Mouse (Mus musculus) MEL (cell line): Measurements from ENCODE around the gene Camta1. TPM values are rescaled to one million over a fixed set of nuclear protein-coding genes. Genes with fewer than 3 reads are reported as not detected.

Source experiments
- DNase-seq: peaks from one replicate; pipeline ENCODE4 v3.0.0; 2011; ENCODE audit warnings: low read depth, low spot score
- H3K27ac ChIP-seq: 2 replicates; pipeline ENCODE4 v1.5.1; 2012; ENCODE audit warnings: low read depth, mild to moderate bottlenecking, control low read depth, low read length, moderate library complexity; ENCODE audit not compliant: control insufficient read depth
- H3K27me3 ChIP-seq, 2 experiments: fragments of 150-350 bp in 1 of 2; sonication (generic) in 1 of 2; 2 replicates each; pipeline ENCODE4 v1.6.1; 2012; ENCODE audit warnings: low read length in 2 of 2, mild to moderate bottlenecking in 2 of 2, improper control_type of control experiment in 1 of 2, moderate library complexity in 1 of 2; ENCODE audit not compliant: insufficient read depth in 2 of 2, control insufficient read depth in 1 of 2
- H3K36me3 ChIP-seq, 2 experiments: 2 replicates each; pipeline ENCODE4 v1.6.1; 2012 to 2014; ENCODE audit warnings: low read length in 2 of 2, improper control_type of control experiment in 1 of 2, inconsistent platforms in 1 of 2, mild to moderate bottlenecking in 1 of 2; ENCODE audit not compliant: insufficient read depth in 2 of 2, control insufficient read depth in 1 of 2
- H3K4me1 ChIP-seq, 2 experiments: fragments of 150-350 bp in 1 of 2; sonication (generic) in 1 of 2; 2 replicates each; pipeline ENCODE4 v1.6.1; 2012; ENCODE audit warnings: low read length in 2 of 2, improper control_type of control experiment in 1 of 2, mild to moderate bottlenecking in 1 of 2; ENCODE audit not compliant: insufficient read depth in 2 of 2, control insufficient read depth in 1 of 2
- H3K4me3 ChIP-seq, 2 experiments: fragments of 150-350 bp in 1 of 2; sonication (generic) in 1 of 2; 2 replicates each; pipeline ENCODE4 v1.5.1; 2012; ENCODE audit warnings: low read depth in 2 of 2, low read length in 2 of 2, mild to moderate bottlenecking in 2 of 2, moderate library complexity in 2 of 2, control low read depth in 1 of 2, improper control_type of control experiment in 1 of 2; ENCODE audit not compliant: control insufficient read depth in 1 of 2, insufficient read depth in 1 of 2
- H3K79me2 ChIP-seq: 2 replicates; pipeline ENCODE4 v1.6.1; 2012; ENCODE audit warnings: mild to moderate bottlenecking, low read length, moderate library complexity; ENCODE audit not compliant: control insufficient read depth, poor library complexity, insufficient read depth
- H3K9ac ChIP-seq: 2 replicates; pipeline ENCODE4 v1.6.1; 2012; ENCODE audit warnings: low read depth, mild to moderate bottlenecking, control low read depth, low read length, moderate library complexity; ENCODE audit not compliant: control insufficient read depth, poor library complexity, severe bottlenecking
- H3K9me3 ChIP-seq: fragments of 150-350 bp; sonication (generic); replicated peaks from 2 replicates; pipeline ENCODE4 v1.6.1; 2012; ENCODE audit warnings: mild to moderate bottlenecking, low read length, improper control_type of control experiment, moderate library complexity; ENCODE audit not compliant: insufficient read depth
- E2F4 ChIP-seq: IDR thresholded peaks from 2 replicates; pipeline ENCODE4 v1.6.1; 2011; ENCODE audit warnings: low read depth, low read length, improper control_type of control experiment, borderline replicate concordance
- ELF1 ChIP-seq: IDR thresholded peaks from 2 replicates; pipeline ENCODE4 v1.6.1; 2014; ENCODE audit warnings: low read depth, mild to moderate bottlenecking, inconsistent platforms, low read length, improper control_type of control experiment, moderate library complexity
- EP300 ChIP-seq, 2 experiments: IDR thresholded peaks; 2 replicates each; pipeline ENCODE4 v1.6.1; 2011; ENCODE audit warnings: improper control_type of control experiment in 2 of 2, low read length in 2 of 2, low read depth in 1 of 2, mild to moderate bottlenecking in 1 of 2
- ETS1 ChIP-seq: IDR thresholded peaks from 2 replicates; pipeline ENCODE4 v1.6.1; 2012; ENCODE audit warnings: low read depth, mild to moderate bottlenecking, inconsistent platforms, low read length, improper control_type of control experiment, moderate library complexity
- GABPA ChIP-seq: IDR thresholded peaks from 2 replicates; pipeline ENCODE4 v1.6.1; 2012; ENCODE audit warnings: low read depth, mild to moderate bottlenecking, inconsistent platforms, low read length, improper control_type of control experiment, moderate library complexity
- HCFC1 ChIP-seq: IDR thresholded peaks from 2 replicates; pipeline ENCODE4 v1.6.1; 2012; ENCODE audit warnings: low read depth, mild to moderate bottlenecking, inconsistent platforms, low read length, improper control_type of control experiment, moderate library complexity
- JUND ChIP-seq: IDR thresholded peaks from 2 replicates; pipeline ENCODE4 v1.6.1; 2011; ENCODE audit warnings: low read depth, mild to moderate bottlenecking, improper control_type of control experiment, low read length
- KAT2A ChIP-seq: conservative IDR thresholded peaks from 2 replicates; pipeline ENCODE4 v1.6.1; 2012; ENCODE audit warnings: low read depth, low read length, improper control_type of control experiment, inconsistent platforms
- MAX ChIP-seq: IDR thresholded peaks from 2 replicates; pipeline ENCODE4 v1.6.1; 2011; ENCODE audit warnings: low read length, improper control_type of control experiment
- MEF2A ChIP-seq: IDR thresholded peaks from 2 replicates; pipeline ENCODE4 v1.6.1; 2014; ENCODE audit warnings: low read depth, mild to moderate bottlenecking, inconsistent platforms, low read length, improper control_type of control experiment; ENCODE audit not compliant: poor library complexity, insufficient replicate concordance, severe bottlenecking; ENCODE audit errors: extremely low read depth
- MYB ChIP-seq: IDR thresholded peaks from 2 replicates; pipeline ENCODE4 v1.6.1; 2011; ENCODE audit warnings: mild to moderate bottlenecking, low read depth, low read length, improper control_type of control experiment
- NRF1 ChIP-seq: IDR thresholded peaks from 2 replicates; pipeline ENCODE4 v1.6.1; 2014; ENCODE audit warnings: low read depth, mild to moderate bottlenecking, inconsistent platforms, low read length, improper control_type of control experiment, moderate library complexity; ENCODE audit not compliant: poor library complexity, insufficient read depth, severe bottlenecking
- POLR2A ChIP-seq, 2 experiments: IDR thresholded peaks; 2 replicates each; pipeline ENCODE4 v1.6.1; 2011 to 2012; ENCODE audit warnings: low read length in 2 of 2, mild to moderate bottlenecking in 2 of 2, control low read depth in 1 of 2, improper control_type of control experiment in 1 of 2, low read depth in 1 of 2, moderate library complexity in 1 of 2; ENCODE audit not compliant: control insufficient read depth in 1 of 2, insufficient read depth in 1 of 2, poor library complexity in 1 of 2
- POLR2AphosphoS2 ChIP-seq: IDR thresholded peaks from 2 replicates; pipeline ENCODE4 v1.6.1; 2011; ENCODE audit warnings: low read length, improper control_type of control experiment
- POLR2AphosphoS5 ChIP-seq: IDR thresholded peaks from 2 replicates; pipeline ENCODE4 v1.6.1; 2012; ENCODE audit warnings: low read depth, borderline replicate concordance, mild to moderate bottlenecking, inconsistent platforms, low read length, moderate library complexity, mixed read lengths
- RAD21 ChIP-seq: IDR thresholded peaks from 2 replicates; pipeline ENCODE4 v1.6.1; 2011; ENCODE audit warnings: mild to moderate bottlenecking, low read depth, low read length, improper control_type of control experiment
- RCOR1 ChIP-seq: IDR thresholded peaks from 2 replicates; pipeline ENCODE4 v1.6.1; 2012; ENCODE audit warnings: low read depth, mild to moderate bottlenecking, inconsistent platforms, low read length, improper control_type of control experiment
- SMC3 ChIP-seq: IDR thresholded peaks from 2 replicates; pipeline ENCODE4 v1.6.1; 2011; ENCODE audit warnings: low read depth, low read length, improper control_type of control experiment
- TBP ChIP-seq: IDR thresholded peaks from 2 replicates; pipeline ENCODE4 v1.8.0; 2011; ENCODE audit warnings: low read depth, low read length, improper control_type of control experiment
- TCF12 ChIP-seq: IDR thresholded peaks from 2 replicates; pipeline ENCODE4 v1.6.1; 2014; ENCODE audit warnings: low read depth, mild to moderate bottlenecking, inconsistent platforms, low read length, improper control_type of control experiment, moderate library complexity
- USF2 ChIP-seq, 2 experiments: IDR thresholded peaks; 2 replicates each; pipeline ENCODE4 v1.6.1; 2011 to 2012; ENCODE audit warnings: improper control_type of control experiment in 2 of 2, low read length in 2 of 2, borderline replicate concordance in 1 of 2, inconsistent platforms in 1 of 2, low read depth in 1 of 2, mild to moderate bottlenecking in 1 of 2; ENCODE audit not compliant: insufficient read depth in 1 of 2
- ZC3H11A ChIP-seq: IDR thresholded peaks from 2 replicates; pipeline ENCODE4 v1.6.1; 2012; ENCODE audit warnings: low read depth, mild to moderate bottlenecking, inconsistent platforms, low read length, improper control_type of control experiment
- ZKSCAN1 ChIP-seq: IDR thresholded peaks from 2 replicates; pipeline ENCODE4 v1.6.1; 2012; ENCODE audit warnings: low read depth, mild to moderate bottlenecking, inconsistent platforms, low read length, improper control_type of control experiment, moderate library complexity
- ZNF384 ChIP-seq: IDR thresholded peaks from 2 replicates; pipeline ENCODE4 v1.6.1; 2012; ENCODE audit warnings: low read depth, mild to moderate bottlenecking, inconsistent platforms, low read length, improper control_type of control experiment
- polyA plus RNA-seq, 2 experiments: library from polyadenylated mRNA; stranded (reverse) in 1 of 2; unstranded in 1 of 2; fragments of >175 nt in 1 of 2; fragments of >200 nt in 1 of 2; gene quantifications; 2 replicates each; pipeline versions ENCODE4 v1.2.1 to v1.2.4; 2012; ENCODE audit warnings: low replicate concordance in 2 of 2, low read depth in 1 of 2; ENCODE audit not compliant: insufficient read length in 2 of 2, insufficient read depth in 1 of 2, missing spikeins in 1 of 2
- total RNA-seq: library from RNA; depleted of rRNA; stranded (reverse); fragments of 300-350 nt; gene quantifications from 2 replicates; pipeline ENCODE4 v1.2.3, GENCODE M21; 2012

The Camta1 gene
- total and polyA plus RNA-seq, 3 experiments: 28.2 to 87.5 TPM; not detected in 1

- H3K36me3 ChIP-seq: no peaks in the 10 kb centered on the region
- no peak overlapping the region for H3K4me3 ChIP-seq
- no peak for DNase-seq
- H3K9ac ChIP-seq: no peak overlapping the region
- no peaks in the 10 kb centered on the region for H3K79me2 ChIP-seq
- no peaks in the 10 kb centered on the region for H3K9me3 ChIP-seq
- no peaks in the 10 kb centered on the region for H3K27me3 ChIP-seq
- TF ChIP-seq RCOR1 (no peak), EP300 (IDR thresholded peaks at IDR 0.05; ENCODE audit: low read depth in 1 of 2, low read length in 2 of 2) (no peak), JUND (no peak), POLR2AphosphoS5 (no peak), ETS1 (no peak), MAX (no peak), TCF12 (no peak), RAD21 (no peak), HCFC1 (no peak), POLR2AphosphoS2 (no peak), MYB (no peak), USF2 (IDR thresholded peaks at IDR 0.05; ENCODE audit: borderline replicate concordance in 1 of 2, insufficient read depth in 1 of 2, low read depth in 1 of 2, low read length in 2 of 2) (no peak), ZKSCAN1 (no peak), NRF1 (no peak), ZNF384 (no peak)
- H3K27ac ChIP-seq: no peak overlapping the region
- no peaks in the 10 kb centered on the region for H3K4me1 ChIP-seq
Observed at GRCm38 (mm10) chr4:151661486-151661885, 200.2 kb downstream of the Camta1 start.

- H3K27ac ChIP-seq: no peak overlapping the region
- TF ChIP-seq ZC3H11A: no peak
- TF ChIP-seq GABPA: no peak
- TF ChIP-seq MEF2A: no peak
- TF ChIP-seq RCOR1: no peak
- TF ChIP-seq TBP: no peak
- no peak for TF ChIP-seq KAT2A
- no peak for TF ChIP-seq E2F4
- no peak for TF ChIP-seq POLR2AphosphoS5
- no peak for TF ChIP-seq RAD21
- no peak for TF ChIP-seq ELF1
- no peak for TF ChIP-seq POLR2A (IDR thresholded peaks at IDR 0.05; ENCODE audit: control insufficient read depth in 1 of 2, insufficient read depth in 1 of 2, low read depth in 1 of 2, low read length in 2 of 2, poor library complexity in 1 of 2)
- no peak for TF ChIP-seq EP300 (IDR thresholded peaks at IDR 0.05; ENCODE audit: low read depth in 1 of 2, low read length in 2 of 2)
- no peak for TF ChIP-seq ZNF384
- TF ChIP-seq JUND: no peak
- no peak for TF ChIP-seq SMC3
- TF ChIP-seq MAX: no peak
- no peaks in the 10 kb centered on the region for H3K27me3 ChIP-seq
- H3K36me3 ChIP-seq: no peaks in the 10 kb centered on the region
- no peak overlapping the region for H3K9ac ChIP-seq
- no peaks in the 10 kb centered on the region for H3K4me1 ChIP-seq
- no peaks in the 10 kb centered on the region for H3K79me2 ChIP-seq
- H3K4me3 ChIP-seq: no peak overlapping the region
- DNase-seq: no peak
- no peaks in the 10 kb centered on the region for H3K9me3 ChIP-seq
Observed at GRCm38 (mm10) chr4:151656427-151656826, 205.2 kb downstream of the Camta1 start.
